Mouse (Mus musculus) heart, adult 2 months (tissue): ENCODE data around the gene Dscaml1. TPM values are rescaled to one million over a fixed set of nuclear protein-coding genes. Genes with fewer than 3 reads are reported as not detected.

ENCODE experiments used
- DNase-seq, 2 experiments: peaks; one replicate each; pipeline ENCODE4 v3.0.0; 2021
- H3K27ac ChIP-seq: fragments of 200-600 bp; 2 replicates; pipeline ENCODE4 v1.8.1; 2022
- H3K27me3 ChIP-seq: fragments of 200-500 bp; 2 replicates; pipeline ENCODE4 v1.6.1; 2012; ENCODE audit warnings: mild to moderate bottlenecking, low read length, inconsistent platforms, mixed read lengths; ENCODE audit not compliant: control insufficient read depth, insufficient read depth
- H3K36me3 ChIP-seq: fragments of 200-500 bp; 2 replicates; pipeline ENCODE4 v1.6.1; 2012; ENCODE audit warnings: low read length, inconsistent platforms; ENCODE audit not compliant: control insufficient read depth, insufficient read depth
- H3K4me1 ChIP-seq: fragments of 200-500 bp; 2 replicates; pipeline ENCODE4 v1.6.1; 2011; ENCODE audit warnings: low read length; ENCODE audit not compliant: control insufficient read depth, insufficient read depth
- H3K4me3 ChIP-seq: fragments of 200-600 bp; 2 replicates; pipeline ENCODE4 v1.8.1; 2022
- H3K79me2 ChIP-seq: fragments of 200-500 bp; replicated peaks from 2 replicates; pipeline ENCODE4 v1.6.1; 2012; ENCODE audit warnings: mild to moderate bottlenecking, inconsistent platforms, low read length, moderate library complexity, mixed read lengths; ENCODE audit not compliant: control insufficient read depth, insufficient read depth
- H3K9ac ChIP-seq: fragments of 200-500 bp; 2 replicates; pipeline ENCODE4 v1.6.1; 2012; ENCODE audit warnings: low read depth, mild to moderate bottlenecking, control low read depth, inconsistent platforms, low read length, mixed read lengths
- CTCF ChIP-seq: fragments of 200-600 bp; IDR thresholded peaks from 2 replicates; pipeline ENCODE4 v1.8.1; 2022; ENCODE audit warnings: antibody characterized with exemption, mild to moderate bottlenecking, moderate library complexity
- EP300 ChIP-seq: fragments of 200-500 bp; IDR thresholded peaks from 2 replicates; pipeline ENCODE4 v1.6.1; 2011; ENCODE audit warnings: low read depth, low read length, control low read depth; ENCODE audit not compliant: insufficient read depth
- POLR2A ChIP-seq: fragments of 200-500 bp; IDR thresholded peaks from 2 replicates; pipeline ENCODE4 v1.6.1; 2011; ENCODE audit warnings: mild to moderate bottlenecking, low read depth, low read length, control low read depth; ENCODE audit not compliant: insufficient read depth
- WGBS: fragments of 180-500 bp; shearing (Covaris S2); methylation state at CpG from one replicate; pipeline ENCODE4 v1.1.7; 2018; 5-methylcytosine and 5-hydroxymethylcytosine counted together
- intact Hi-C: fragments of 180-260 bp; cut with DNase I; formaldehyde crosslinking; loops from one replicate; pipeline ENCODE4 v1.15.1; 2025
- polyA plus RNA-seq: library from polyadenylated mRNA; depleted of rRNA; stranded (reverse); fragments of >200 nt; gene quantifications from 2 replicates; pipeline ENCODE4 v1.2.3, GENCODE M21; 2012
- total RNA-seq, 2 experiments: library from RNA; stranded (reverse); gene quantifications; 2 replicates each; pipeline ENCODE4 v1.2.3; 2021

The Dscaml1 gene
- total and polyA plus RNA-seq, 3 experiments: 0.14 TPM; not detected in 2

- Histone ChIP-seq H3K27ac (no peak overlapping the region), H3K27me3 (no peaks in the 10 kb centered on the region), H3K4me1 (no peaks in the 10 kb centered on the region), H3K79me2 (no peaks in the 10 kb centered on the region), H3K9ac (no peak overlapping the region), H3K36me3 (no peaks in the 10 kb centered on the region), H3K4me3 (no peak overlapping the region)
- TF ChIP-seq POLR2A: no peak
- TF ChIP-seq EP300: no peak
- TF ChIP-seq CTCF: no peak
- intact Hi-C loops: no loop called here
- WGBS: 65% methylated on average over 12 of the region's 12 CpGs
- no peak for DNase-seq
Measured at GRCm38 (mm10) chr9:45739001-45739701, 312.7 kb downstream of the Dscaml1 start.

- intact Hi-C loops: no loop called here
- no peak overlapping the region for H3K4me3 ChIP-seq
- no peak for TF ChIP-seq CTCF
- TF ChIP-seq POLR2A: no peak
- no peak for TF ChIP-seq EP300
- peak; percentile 47 to 55 for DNase-seq
- no peak overlapping the region for H3K27ac ChIP-seq
- no peaks in the 10 kb centered on the region for H3K36me3 ChIP-seq
- H3K79me2 ChIP-seq: no peaks in the 10 kb centered on the region
- H3K4me1 ChIP-seq: no peaks in the 10 kb centered on the region
- no peaks in the 10 kb centered on the region for H3K27me3 ChIP-seq
- H3K9ac ChIP-seq: no peak overlapping the region
- 47% methylated on average over 17 of the region's 17 CpGs for WGBS
Measured at GRCm38 (mm10) chr9:45739702-45740583, 313.5 kb downstream of the Dscaml1 start.

- H3K27ac ChIP-seq: no peak overlapping the region
- 58% methylated on average over 2 of the region's 2 CpGs for WGBS
- intact Hi-C loops: no loop called here
Measured at GRCm38 (mm10) chr9:45740584-45740980, 314.2 kb downstream of the Dscaml1 start.

GRCm38 (mm10) chr9:45745451-45745850, 319.0 kb downstream of the Dscaml1 start:
- no peak overlapping the region for H3K9ac ChIP-seq
- WGBS: 20% methylated on average over 7 of the region's 7 CpGs
- no peaks in the 10 kb centered on the region for H3K36me3 ChIP-seq
- H3K4me3 ChIP-seq: no peak overlapping the region
- intact Hi-C loops: no loop called here
- DNase-seq: no peak
- TF ChIP-seq EP300 (no peak), POLR2A (no peak), CTCF (no peak)
- no peaks in the 10 kb centered on the region for H3K4me1 ChIP-seq
- H3K79me2 ChIP-seq: no peaks in the 10 kb centered on the region
- H3K27ac ChIP-seq: no peak overlapping the region
- H3K27me3 ChIP-seq: no peaks in the 10 kb centered on the region

More at GRCm38 (mm10) chr9:45740584-45740980, 314.2 kb downstream of the Dscaml1 start:
- no peak for DNase-seq
- Histone ChIP-seq H3K79me2 (no peaks in the 10 kb centered on the region), H3K27me3 (no peaks in the 10 kb centered on the region), H3K4me3 (no peak overlapping the region), H3K36me3 (no peaks in the 10 kb centered on the region), H3K4me1 (no peaks in the 10 kb centered on the region), H3K9ac (no peak overlapping the region)
- TF ChIP-seq CTCF (peak; percentile 31; the same call in 1 of the 2 replicates), EP300 (no peak)

DNA sequence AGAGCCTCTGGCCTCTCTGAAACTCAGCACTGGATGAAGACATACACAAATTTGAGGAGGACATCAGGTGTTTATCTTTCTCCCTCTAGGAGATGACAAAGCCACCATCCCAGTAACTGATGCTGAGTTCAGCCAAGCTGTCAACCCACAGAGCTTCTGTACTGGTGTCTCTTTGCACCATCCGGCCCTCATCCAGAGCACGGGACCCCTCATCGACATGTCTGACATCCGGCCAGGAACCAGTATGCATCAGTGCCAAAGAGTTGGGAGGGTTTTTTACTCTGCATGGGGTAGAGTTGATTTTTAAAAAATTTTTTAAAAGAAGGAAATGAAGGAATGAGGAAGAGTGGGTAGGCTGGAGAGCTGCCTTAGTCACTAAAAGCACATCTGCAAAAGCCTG, 323.5 kb downstream of the Dscaml1 start:
- Histone ChIP-seq H3K27me3 (no peaks in the 10 kb centered on the region), H3K36me3 (no peaks in the 10 kb centered on the region), H3K9ac (no peak overlapping the region), H3K27ac (no peak overlapping the region), H3K4me1 (no peaks in the 10 kb centered on the region), H3K4me3 (no peak overlapping the region), H3K79me2 (no peaks in the 10 kb centered on the region)
- no peak for DNase-seq
- TF ChIP-seq CTCF (no peak), EP300 (no peak), POLR2A (no peak)
- intact Hi-C loops: no loop called here
- 77% methylated on average over 4 of the region's 4 CpGs for WGBS
